Mouse (Mus musculus) E14TG2a.4 (cell line): ENCODE results near the gene 4933430I17Rik.
A peak's percentile ranks its signal among the peaks of the same experiment; 100 is the strongest.

Experiments used
- H3K27me3 ChIP-seq: 2 replicates; pipeline ENCODE4 v1.6.1; 2014; ENCODE audit warnings: low read length, control low read depth; ENCODE audit not compliant: insufficient read depth
- H3K36me3 ChIP-seq: 2 replicates; pipeline ENCODE4 v1.6.1; 2014; ENCODE audit warnings: low read length, control low read depth; ENCODE audit not compliant: insufficient read depth
- H3K4me1 ChIP-seq: replicated peaks from 2 replicates; pipeline ENCODE4 v1.6.1; 2014; ENCODE audit warnings: low read depth, low read length, control low read depth
- H3K4me3 ChIP-seq: replicated peaks from 2 replicates; pipeline ENCODE4 v1.5.1; 2014; ENCODE audit warnings: mild to moderate bottlenecking, low read length
- H3K9me3 ChIP-seq: 2 replicates; pipeline ENCODE4 v1.6.1; 2014; ENCODE audit warnings: low read length, control low read depth
- CTCF ChIP-seq: conservative IDR thresholded peaks from 2 replicates; pipeline ENCODE4 v1.5.1; 2014; ENCODE audit warnings: low read length
- NANOG ChIP-seq: IDR thresholded peaks from 2 replicates; pipeline ENCODE4 v1.6.1; 2014; ENCODE audit warnings: borderline replicate concordance, low read length, mixed read lengths
- POU5F1 ChIP-seq: IDR thresholded peaks from 2 replicates; pipeline ENCODE4 v1.6.1; 2014; ENCODE audit warnings: low read length, borderline replicate concordance

Gene 4933430I17Rik

GRCm38 (mm10) chr4:62513998-62514506 lies 11.1 kb upstream of the 4933430I17Rik start:
- TF ChIP-seq CTCF: no peak
- no peak for TF ChIP-seq NANOG
- TF ChIP-seq POU5F1: no peak

GRCm38 (mm10) chr4:62514995-62515394 lies 10.2 kb upstream of the 4933430I17Rik start:
- peaks cover 34% of the 10 kb centered on the region for H3K4me1 ChIP-seq
- H3K27me3 ChIP-seq: peaks cover 4% of the 10 kb centered on the region; the same call in 1 of the 2 replicates
- no peak for TF ChIP-seq NANOG
- H3K4me3 ChIP-seq: no peak overlapping the region
- H3K9me3 ChIP-seq: peaks cover 6% of the 10 kb centered on the region
- peaks cover 45% of the 10 kb centered on the region for H3K36me3 ChIP-seq

More at GRCm38 (mm10) chr4:62513998-62514506, 11.1 kb upstream of the 4933430I17Rik start:
- peaks cover 3% of the 10 kb centered on the region; the same call in 1 of the 2 replicates for H3K27me3 ChIP-seq
- H3K4me1 ChIP-seq: peaks cover 30% of the 10 kb centered on the region
- no peak overlapping the region for H3K4me3 ChIP-seq
- peaks cover 6% of the 10 kb centered on the region for H3K9me3 ChIP-seq
- H3K36me3 ChIP-seq: peaks cover 55% of the 10 kb centered on the region

- TF ChIP-seq POU5F1 (no peak), CTCF (no peak), NANOG (no peak)
- H3K9me3 ChIP-seq: peaks cover 6% of the 10 kb centered on the region
- H3K36me3 ChIP-seq: peaks cover 40% of the 10 kb centered on the region
Observed at GRCm38 (mm10) chr4:62515490-62515889, 9.7 kb upstream of the 4933430I17Rik start.

GRCm38 (mm10) chr4:62516079-62516478 lies 9.1 kb upstream of the 4933430I17Rik start:
- Histone ChIP-seq H3K4me1 (peaks cover 43% of the 10 kb centered on the region), H3K9me3 (peaks cover 6% of the 10 kb centered on the region), H3K27me3 (peaks cover 4% of the 10 kb centered on the region; the same call in 1 of the 2 replicates), H3K36me3 (peaks cover 34% of the 10 kb centered on the region), H3K4me3 (no peak overlapping the region)
- TF ChIP-seq POU5F1: no peak
- TF ChIP-seq CTCF: no peak
- no peak for TF ChIP-seq NANOG

More at GRCm38 (mm10) chr4:62515490-62515889, 9.7 kb upstream of the 4933430I17Rik start:
- peaks cover 4% of the 10 kb centered on the region; the same call in 1 of the 2 replicates for H3K27me3 ChIP-seq
- H3K4me3 ChIP-seq: no peak overlapping the region
- H3K4me1 ChIP-seq: peaks cover 37% of the 10 kb centered on the region

- Histone ChIP-seq H3K4me1 (peaks cover 43% of the 10 kb centered on the region), H3K36me3 (peaks cover 32% of the 10 kb centered on the region), H3K9me3 (peaks cover 6% of the 10 kb centered on the region), H3K4me3 (no peak overlapping the region), H3K27me3 (peaks cover 4% of the 10 kb centered on the region; the same call in 1 of the 2 replicates)
- TF ChIP-seq POU5F1: no peak
- TF ChIP-seq CTCF: no peak
- no peak for TF ChIP-seq NANOG
Observed at GRCm38 (mm10) chr4:62516579-62516978, 8.6 kb upstream of the 4933430I17Rik start.

- Histone ChIP-seq H3K36me3 (peaks cover 30% of the 10 kb centered on the region), H3K9me3 (peaks cover 6% of the 10 kb centered on the region), H3K4me1 (peaks cover 43% of the 10 kb centered on the region), H3K27me3 (peaks cover 4% of the 10 kb centered on the region; the same call in 1 of the 2 replicates), H3K4me3 (no peak overlapping the region)
- TF ChIP-seq CTCF: no peak
- no peak for TF ChIP-seq POU5F1
- TF ChIP-seq NANOG: no peak
Observed at GRCm38 (mm10) chr4:62517046-62517445, 8.1 kb upstream of the 4933430I17Rik start.

GRCm38 (mm10) chr4:62517538-62518415 lies 7.4 kb upstream of the 4933430I17Rik start:
- H3K36me3 ChIP-seq: peaks cover 30% of the 10 kb centered on the region
- TF ChIP-seq NANOG: no peak
- no peak for TF ChIP-seq CTCF
- no peak for TF ChIP-seq POU5F1
- H3K27me3 ChIP-seq: peaks cover 4% of the 10 kb centered on the region; the same call in 1 of the 2 replicates
- H3K4me3 ChIP-seq: no peak overlapping the region
- H3K4me1 ChIP-seq: peaks cover 42% of the 10 kb centered on the region
- peaks cover 6% of the 10 kb centered on the region for H3K9me3 ChIP-seq

GRCm38 (mm10) chr4:62518416-62519121 lies 6.6 kb upstream of the 4933430I17Rik start:
- TF ChIP-seq CTCF (no peak), POU5F1 (no peak), NANOG (no peak)
- Histone ChIP-seq H3K36me3 (peaks cover 30% of the 10 kb centered on the region), H3K4me1 (peaks cover 37% of the 10 kb centered on the region), H3K4me3 (peak overlapping the region; percentile 88), H3K9me3 (peaks cover 6% of the 10 kb centered on the region), H3K27me3 (peaks cover 4% of the 10 kb centered on the region; the same call in 1 of the 2 replicates)
